9 mouse cellular contexts compared by ENCODE assay signal in the genomic region with DNA sequence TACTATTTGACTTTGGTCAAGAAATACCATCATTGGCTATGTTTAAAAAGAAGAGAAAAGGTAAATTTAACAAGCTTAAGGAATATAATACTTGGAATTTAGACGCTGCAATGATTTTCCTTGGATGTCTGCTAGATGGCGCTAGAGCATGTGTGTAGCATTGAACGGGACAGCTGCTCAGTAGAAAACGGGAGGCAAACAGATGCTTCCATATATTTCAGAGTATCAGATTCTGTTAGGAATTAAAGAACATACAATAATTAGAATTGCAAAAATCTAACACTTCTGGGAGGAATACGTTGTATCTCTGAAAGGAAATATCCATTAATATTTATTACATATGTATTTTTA.
DNase-seq lines count a peak whose midpoint lies in the region; ATAC-seq and TF ChIP-seq lines count a peak whose summit lies in the region.
"Had no signal": no experiment of that assay in that cellular context is flagged by ENCODE, and none has a peak within 500 bp of the region (broad histone marks: within the 10 kb centered on the region; RNA-seq: fewer than 3 reads in every experiment).

No protein-coding gene starts in this region.

- H3K27me3 ChIP-seq in heart, adult 2 months (ENCODE audit: control insufficient read depth, insufficient read depth, low read length), result no peaks in the 10 kb centered on the region
- H3K27me3 ChIP-seq in heart, embryonic 11.5 days (ENCODE audit: control insufficient read depth, insufficient read depth, low read length), result no peaks in the 10 kb centered on the region
- H3K27me3 ChIP-seq in neural tube, embryonic 14.5 days (ENCODE audit: control insufficient read depth, insufficient read depth, low read length), result no peaks in the 10 kb centered on the region
- H3K27me3 ChIP-seq: limb, embryonic 15.5 days had no signal

- TF ChIP-seq POLR2A in heart, adult 2 months (IDR thresholded peaks at IDR 0.05; ENCODE audit: insufficient read depth, low read depth, low read length), result no peak

- H3K27ac ChIP-seq in heart, adult 2 months, result no peak overlapping the region
- no peak overlapping the region for H3K27ac ChIP-seq in heart, embryonic 11.5 days (ENCODE audit: low read depth, low read length)
- H3K27ac ChIP-seq in neural tube, embryonic 14.5 days (ENCODE audit: low read depth, low read length), result no peak overlapping the region
- H3K27ac ChIP-seq: limb, embryonic 15.5 days had no signal

- ATAC-seq in heart, embryonic 11.5 days (replicated peaks; ENCODE audit: insufficient number of reproducible peaks, low FRiP score, low TSS enrichment), result no peak
- peak; percentile 88 for ATAC-seq in neural tube, embryonic 14.5 days (ENCODE audit: low read depth)

- intact Hi-C loops in heart, adult 2 months (cut with DNase I), result loop anchor here (1.0 to 5.0 kb wide), 4 partner anchors 37 to 231 kb away; no protein-coding TSS in a partner anchor
- intact Hi-C loops in heart, postnatal 36 days (cut with DNase I), result loop anchor here (1.0 to 2.0 kb wide), 2 partner anchors 109 to 194 kb away; no protein-coding TSS in a partner anchor
- intact Hi-C loops in left cerebral cortex, postnatal 10 days (cut with DNase I), result loop anchor here (5.0 to 10.0 kb wide), 2 partner anchors 230 to 307 kb away; no protein-coding TSS in a partner anchor

- no peak overlapping the region for H3K4me2 ChIP-seq in heart, embryonic 11.5 days
- H3K4me2 ChIP-seq in neural tube, embryonic 14.5 days (ENCODE audit: low read depth, low read length), result peak overlapping the region; percentile 47

- no peak overlapping the region for H3K9ac ChIP-seq in heart, adult 2 months (ENCODE audit: low read depth, low read length)
- no peak overlapping the region for H3K9ac ChIP-seq in heart, embryonic 11.5 days (ENCODE audit: low read depth, low read length)
- H3K9ac ChIP-seq in neural tube, embryonic 14.5 days (replicated peaks; ENCODE audit: low read depth, low read length), result no peak overlapping the region
- H3K9ac ChIP-seq: limb, embryonic 15.5 days had no signal

- H3K9me3 ChIP-seq in heart, embryonic 11.5 days (replicated peaks; ENCODE audit: control insufficient read depth, low read length), result no peaks in the 10 kb centered on the region
- no peaks in the 10 kb centered on the region for H3K9me3 ChIP-seq in neural tube, embryonic 14.5 days (ENCODE audit: control insufficient read depth, low read length)
- H3K9me3 ChIP-seq: limb, embryonic 15.5 days had no signal

- H3K79me2 ChIP-seq in heart, adult 2 months (replicated peaks; ENCODE audit: control insufficient read depth, insufficient read depth, low read length), result no peaks in the 10 kb centered on the region

- DNase-seq in heart, adult 2 months, result no peak
- DNase-seq in adrenal gland, postnatal 10 days, result peak; percentile 52
- peak; percentile 51 for DNase-seq in embryo, embryonic 9.5 days (ENCODE audit: extremely low spot score)
- peak; percentile 3 to 8 for DNase-seq in heart, postnatal 36 days
- DNase-seq in left cerebral cortex, postnatal 10 days (ENCODE audit: extremely low spot score in 1 of 2, low spot score in 2 of 2), result peak; percentile 31 to 44
- DNase-seq in thymus, postnatal 10 days (ENCODE audit: low spot score in 2 of 2), result no peak

- H3K36me3 ChIP-seq in heart, adult 2 months (ENCODE audit: control insufficient read depth, insufficient read depth, low read length), result no peaks in the 10 kb centered on the region
- no peaks in the 10 kb centered on the region for H3K36me3 ChIP-seq in heart, embryonic 11.5 days (ENCODE audit: control insufficient read depth, insufficient read depth, low read length)
- H3K36me3 ChIP-seq in neural tube, embryonic 14.5 days (ENCODE audit: control insufficient read depth, insufficient read depth, low read length), result no peaks in the 10 kb centered on the region
- H3K36me3 ChIP-seq: limb, embryonic 15.5 days had no signal

- H3K4me3 ChIP-seq in heart, adult 2 months, result no peak overlapping the region
- H3K4me3 ChIP-seq in heart, embryonic 11.5 days (ENCODE audit: low read depth, low read length), result no peak overlapping the region
- peak overlapping the region; percentile 20; the same call in 1 of the 2 replicates for H3K4me3 ChIP-seq in neural tube, embryonic 14.5 days (ENCODE audit: low read depth, low read length)
- H3K4me3 ChIP-seq: limb, embryonic 15.5 days had no signal

- TF ChIP-seq EP300 in heart, adult 2 months (IDR thresholded peaks at IDR 0.05; ENCODE audit: insufficient read depth, low read depth, low read length), result no peak

- WGBS in heart, adult 2 months, result 5% methylated on average over 5 of the region's 5 CpGs
- WGBS in heart, embryonic 11.5 days (ENCODE audit: insufficient replicate concordance), result 3% methylated on average over 5 of the region's 5 CpGs
- WGBS in neural tube, embryonic 14.5 days, result 4% methylated on average over 5 of the region's 5 CpGs

- TF ChIP-seq CTCF in heart, adult 2 months (IDR thresholded peaks at IDR 0.05), result peak; percentile 84

- no peaks in the 10 kb centered on the region for H3K4me1 ChIP-seq in heart, adult 2 months (ENCODE audit: control insufficient read depth, insufficient read depth, low read length)
- H3K4me1 ChIP-seq in heart, embryonic 11.5 days (ENCODE audit: control insufficient read depth, insufficient read depth, low read length), result no peaks in the 10 kb centered on the region
- no peaks in the 10 kb centered on the region for H3K4me1 ChIP-seq in neural tube, embryonic 14.5 days (ENCODE audit: control insufficient read depth, insufficient read depth, low read length)
- H3K4me1 ChIP-seq: limb, embryonic 15.5 days had no signal

Comparison
In these comparisons a context has a peak if more than half of its experiments do, and no peak if none do; other contexts are left out.
1. DNase-seq: peak in adrenal gland, postnatal 10 days (single experiment), embryo, embryonic 9.5 days (single experiment), heart, postnatal 36 days (2 of 2) and left cerebral cortex, postnatal 10 days (2 of 2); none in heart, adult 2 months (0 of 2) and thymus, postnatal 10 days (0 of 2).